Mouse (Mus musculus) liver, embryonic 16.5 days (tissue): ENCODE measurements around the gene Tmem259. TPM values are rescaled to one million over a fixed set of nuclear protein-coding genes. Genes with fewer than 3 reads are reported as not detected.
"Not testable (repeated sequence)": the region's sequence is repeated elsewhere in the genome, so short reads cannot be mapped to it uniquely, and the experiment has no call there.

Source experiments
- ATAC-seq: fragments of 200-750 bp; cut with Nextera tagmentation; 2 replicates; pipeline ENCODE4 v1.8.0; 2017; ENCODE audit warnings: low read depth, mild to moderate bottlenecking, moderate number of reproducible peaks, moderate library complexity
- H3K27ac ChIP-seq: fragments of 300-500 bp; sonication (generic); 2 replicates; pipeline ENCODE4 v1.5.1; 2014; ENCODE audit warnings: mild to moderate bottlenecking, low read length
- H3K27me3 ChIP-seq: fragments of 300-500 bp; sonication (generic); 2 replicates; pipeline ENCODE4 v1.6.1; 2014; ENCODE audit warnings: low read depth, low read length, mixed read lengths; ENCODE audit not compliant: control insufficient read depth, insufficient read depth
- H3K36me3 ChIP-seq: fragments of 300-500 bp; sonication (generic); 2 replicates; pipeline ENCODE4 v1.6.1; 2014; ENCODE audit warnings: mild to moderate bottlenecking; ENCODE audit not compliant: control insufficient read depth, insufficient read depth
- H3K4me1 ChIP-seq: fragments of 300-500 bp; sonication (generic); 2 replicates; pipeline ENCODE4 v1.6.1; 2014; ENCODE audit warnings: low read depth, low read length, mixed read lengths; ENCODE audit not compliant: control insufficient read depth
- H3K4me2 ChIP-seq: fragments of 300-500 bp; sonication (generic); 2 replicates; pipeline ENCODE4 v1.6.1; 2014; ENCODE audit warnings: low read depth, low read length, mixed read lengths
- H3K4me3 ChIP-seq: fragments of 300-500 bp; sonication (generic); 2 replicates; pipeline ENCODE4 v1.5.1; 2014; ENCODE audit warnings: low read depth, mild to moderate bottlenecking, low read length
- H3K9ac ChIP-seq: fragments of 300-500 bp; sonication (generic); 2 replicates; pipeline ENCODE4 v1.6.1; 2014; ENCODE audit warnings: low read depth, low read length
- H3K9me3 ChIP-seq: fragments of 300-500 bp; sonication (generic); replicated peaks from 2 replicates; pipeline ENCODE4 v1.6.1; 2016; ENCODE audit warnings: low read length; ENCODE audit not compliant: control insufficient read depth
- WGBS: fragments of 180-500 bp; shearing (Covaris S2); extraction: QIAGEN DNeasy Blood & Tissue Kit; methylation state at CpG from one replicate; pipeline ENCODE4 v1.1.7; 2014; ENCODE audit not compliant: insufficient replicate concordance; 5-methylcytosine and 5-hydroxymethylcytosine counted together
- polyA plus RNA-seq: library from polyadenylated mRNA; unstranded; fragments of >200 nt; fragmentation: Nextera tagmentation; extraction: Ambion mirVana; gene quantifications from 2 replicates; pipeline ENCODE4 v1.2.1, GENCODE M21; 2015

Gene Tmem259
- polyA plus RNA-seq, 1 experiment from 2014 or later = 4.8 TPM

- WGBS = 27% methylated on average over 3 of the region's 3 CpGs
- peaks cover 21% of the 10 kb centered on the region for H3K36me3 ChIP-seq
- no peak for ATAC-seq
- H3K4me1 ChIP-seq = peaks cover 3% of the 10 kb centered on the region; the same call in 1 of the 2 replicates
- H3K27me3 ChIP-seq = peaks cover 35% of the 10 kb centered on the region
- no peak overlapping the region for H3K9ac ChIP-seq
- no peaks in the 10 kb centered on the region for H3K9me3 ChIP-seq
- no peak overlapping the region for H3K27ac ChIP-seq
- no peak overlapping the region for H3K4me3 ChIP-seq
- H3K4me2 ChIP-seq = no peak overlapping the region
Observed at GRCm38 (mm10) chr10:79969124-79969568, 15.0 kb downstream of the Tmem259 start.

GRCm38 (mm10) chr10:79968181-79968580 lies 15.9 kb downstream of the Tmem259 start:
- peaks cover 35% of the 10 kb centered on the region for H3K27me3 ChIP-seq
- no peak overlapping the region for H3K9ac ChIP-seq
- no peak overlapping the region for H3K4me2 ChIP-seq
- peaks cover 21% of the 10 kb centered on the region for H3K36me3 ChIP-seq
- H3K27ac ChIP-seq = no peak overlapping the region
- 75% methylated on average over 1 of the region's 1 CpGs for WGBS
- H3K4me1 ChIP-seq = peaks cover 3% of the 10 kb centered on the region; the same call in 1 of the 2 replicates
- ATAC-seq = no peak
- no peaks in the 10 kb centered on the region for H3K9me3 ChIP-seq
- H3K4me3 ChIP-seq = no peak overlapping the region

GRCm38 (mm10) chr10:79966886-79967400 lies 17.2 kb downstream of the Tmem259 start:
- H3K9ac ChIP-seq = no peak overlapping the region
- 78% methylated on average over 5 of the region's 5 CpGs for WGBS
- no peaks in the 10 kb centered on the region for H3K4me1 ChIP-seq
- no peak overlapping the region for H3K4me2 ChIP-seq
- peaks cover 28% of the 10 kb centered on the region for H3K27me3 ChIP-seq
- ATAC-seq = no peak
- H3K4me3 ChIP-seq = no peak overlapping the region
- H3K27ac ChIP-seq = no peak overlapping the region
- H3K9me3 ChIP-seq = no peaks in the 10 kb centered on the region
- H3K36me3 ChIP-seq = peaks cover 26% of the 10 kb centered on the region

- ATAC-seq = no peak
- Histone ChIP-seq H3K4me2 (no peak overlapping the region), H3K9ac (no peak overlapping the region), H3K9me3 (no peaks in the 10 kb centered on the region), H3K36me3 (peaks cover 28% of the 10 kb centered on the region), H3K4me1 (peaks cover 10% of the 10 kb centered on the region), H3K27me3 (peaks cover 12% of the 10 kb centered on the region), H3K4me3 (no peak overlapping the region), H3K27ac (no peak overlapping the region)
- WGBS = 63% methylated on average over 5 of the region's 5 CpGs
Observed at GRCm38 (mm10) chr10:79965325-79965724, 18.8 kb downstream of the Tmem259 start.

- H3K9ac ChIP-seq = no peak overlapping the region
- H3K36me3 ChIP-seq = peaks cover 28% of the 10 kb centered on the region
- no peak for ATAC-seq
- H3K4me1 ChIP-seq = peaks cover 10% of the 10 kb centered on the region
- H3K4me3 ChIP-seq = no peak overlapping the region
- H3K9me3 ChIP-seq = no peaks in the 10 kb centered on the region
- peaks cover 6% of the 10 kb centered on the region for H3K27me3 ChIP-seq
- H3K27ac ChIP-seq = no peak overlapping the region
- H3K4me2 ChIP-seq = no peak overlapping the region
- WGBS = 84% methylated on average over 7 of the region's 7 CpGs
Observed at GRCm38 (mm10) chr10:79964727-79965126, 19.4 kb downstream of the Tmem259 start.

- Histone ChIP-seq H3K9ac (peak overlapping the region; percentile 77), H3K27ac (no peak overlapping the region), H3K27me3 (no peaks in the 10 kb centered on the region; the same call in 1 of the 2 replicates), H3K4me1 (peaks cover 16% of the 10 kb centered on the region), H3K4me3 (peak overlapping the region; percentile 85), H3K36me3 (peaks cover 18% of the 10 kb centered on the region), H3K4me2 (peak overlapping the region; percentile 90), H3K9me3 (no peaks in the 10 kb centered on the region)
- WGBS = 9% methylated on average over 10 of the region's 10 CpGs
- ATAC-seq = no peak
Observed at GRCm38 (mm10) chr10:79960671-79961294, 23.3 kb downstream of the Tmem259 start.

- peak; percentile 93 for ATAC-seq
- WGBS = under 1% methylated on average over 61 of the region's 61 CpGs
- H3K9ac ChIP-seq = peak within 1 kb of the TSS; percentile 77
- H3K4me2 ChIP-seq = peak within 1 kb of the TSS; percentile 90
- peak within 1 kb of the TSS; percentile 85 for H3K4me3 ChIP-seq
- H3K4me1 ChIP-seq = peaks cover 16% of the 10 kb centered on the region
- no peaks in the 10 kb centered on the region; the same call in 1 of the 2 replicates for H3K27me3 ChIP-seq
- H3K9me3 ChIP-seq = no peaks in the 10 kb centered on the region
- H3K27ac ChIP-seq = peak within 1 kb of the TSS; percentile 25; the same call in 1 of the 2 replicates
- H3K36me3 ChIP-seq = peaks cover 12% of the 10 kb centered on the region; the same call in 1 of the 2 replicates
Observed at GRCm38 (mm10) chr10:79959847-79960601, 24.1 kb downstream of the Tmem259 start, which contains the start of gene Wdr18. Gene Wdr18, plus strand, starts transcription at chr10:79960152.

- not testable (repeated sequence) for H3K36me3 ChIP-seq, H3K27ac ChIP-seq, H3K9ac ChIP-seq, H3K27me3 ChIP-seq, H3K9me3 ChIP-seq, ATAC-seq
- peaks cover 16% of the 10 kb centered on the region for H3K4me1 ChIP-seq
- H3K4me3 ChIP-seq = peak overlapping the region; percentile 85
- WGBS = 26% methylated on average over 10 of the region's 10 CpGs
- H3K4me2 ChIP-seq = peak overlapping the region; percentile 42
Observed at GRCm38 (mm10) chr10:79959412-79959811, 24.7 kb downstream of the Tmem259 start.
